Mouse (Mus musculus): ENCODE data around the gene Ier2. TPM values are rescaled to one million over a fixed set of nuclear protein-coding genes. Genes with fewer than 3 reads are reported as not detected.
"Not testable (repeated sequence)": the region's sequence is repeated elsewhere in the genome, so short reads cannot be mapped to it uniquely, and the experiment has no call there.

Ier2 gene
- total RNA-seq, 2 experiments from 2014 or later = 10.5 to 18.3 TPM

GRCm38 (mm10) chr8:84699861-84700322, 37.2 kb upstream of the Ier2 start:
- peak; percentile 61 to 79 for DNase-seq (ENCODE audit: low spot score in 2 of 2)
- intact Hi-C loops (cut with DNase I) = loop anchor here (2.0 kb wide), 1 partner anchor 113 kb away; no protein-coding TSS in a partner anchor

- intact Hi-C loops (cut with DNase I) = loop anchor here (2.0 kb wide), 1 partner anchor 114 kb away; no protein-coding TSS in a partner anchor
- DNase-seq (ENCODE audit: low spot score in 2 of 2) = no peak
Observed at GRCm38 (mm10) chr8:84698929-84699401, 36.3 kb upstream of the Ier2 start.

GRCm38 (mm10) chr8:84698288-84698687, 35.6 kb upstream of the Ier2 start:
- intact Hi-C loops (cut with DNase I) = loop anchor here (2.0 kb wide), 1 partner anchor 115 kb away; no protein-coding TSS in a partner anchor

GRCm38 (mm10) chr8:84697166-84698130, 34.8 kb upstream of the Ier2 start:
- intact Hi-C loops (cut with DNase I) = loop anchor here (2.0 kb wide), 1 partner anchor 115 kb away; no protein-coding TSS in a partner anchor
- DNase-seq (ENCODE audit: low spot score in 2 of 2) = no peak

More at GRCm38 (mm10) chr8:84698288-84698687, 35.6 kb upstream of the Ier2 start:
- no peak for DNase-seq (ENCODE audit: low spot score in 2 of 2)

- intact Hi-C loops (cut with DNase I) = no loop called here
Observed at GRCm38 (mm10) chr8:84695140-84695539, 32.5 kb upstream of the Ier2 start.

GRCm38 (mm10) chr8:84693332-84693731, 30.7 kb upstream of the Ier2 start:
- intact Hi-C loops (cut with DNase I) = no loop called here
- DNase-seq (ENCODE audit: low spot score in 2 of 2) = no peak

More at GRCm38 (mm10) chr8:84695140-84695539, 32.5 kb upstream of the Ier2 start:
- no peak for DNase-seq (ENCODE audit: low spot score in 2 of 2)

- peak; percentile 95 to 96 for DNase-seq (ENCODE audit: low spot score in 2 of 2)
- intact Hi-C loops (cut with DNase I) = no loop called here
Observed at GRCm38 (mm10) chr8:84689091-84689915, 26.7 kb upstream of the Ier2 start.

- DNase-seq (ENCODE audit: low spot score in 2 of 2) = peak; percentile 89 to 91
- intact Hi-C loops (cut with DNase I) = loop anchor here (2.0 kb wide), 1 partner anchor 23 kb away; no protein-coding TSS in a partner anchor
Observed at GRCm38 (mm10) chr8:84687705-84688100, 25.1 kb upstream of the Ier2 start, which contains the start of gene Nacc1. Nacc1 (minus strand) TSS chr8:84687862.

- intact Hi-C loops (cut with DNase I) = loop anchor here (2.0 kb wide), 1 partner anchor 22 kb away; no protein-coding TSS in a partner anchor
- DNase-seq (ENCODE audit: low spot score in 2 of 2) = no peak
Observed at GRCm38 (mm10) chr8:84687003-84687704, 24.5 kb upstream of the Ier2 start.

- peak in 1 of 2 experiments; percentile 54 for DNase-seq (ENCODE audit: low spot score in 2 of 2)
- intact Hi-C loops (cut with DNase I) = loop anchor here (2.0 kb wide), 1 partner anchor 22 kb away; no protein-coding TSS in a partner anchor
Observed at GRCm38 (mm10) chr8:84686191-84687002, 23.7 kb upstream of the Ier2 start, which contains the start of gene Trmt1. Trmt1 (plus strand) TSS chr8:84686307.

- intact Hi-C loops (cut with DNase I) = no loop called here
- DNase-seq (ENCODE audit: low spot score in 2 of 2) = no peak
Observed at GRCm38 (mm10) chr8:84684537-84684936, 21.9 kb upstream of the Ier2 start.

GRCm38 (mm10) chr8:84682257-84682656, 19.6 kb upstream of the Ier2 start:
- DNase-seq (ENCODE audit: low spot score in 2 of 2) = no peak
- intact Hi-C loops (cut with DNase I) = no loop called here

- no peak for DNase-seq (ENCODE audit: low spot score in 2 of 2)
- intact Hi-C loops (cut with DNase I) = no loop called here
Observed at GRCm38 (mm10) chr8:84681476-84681875, 18.8 kb upstream of the Ier2 start.

- intact Hi-C loops (cut with DNase I) = no loop called here
- DNase-seq (ENCODE audit: low spot score in 2 of 2) = no peak
Observed at GRCm38 (mm10) chr8:84677305-84677704, 14.7 kb upstream of the Ier2 start.

- DNase-seq (ENCODE audit: low spot score in 2 of 2); intact Hi-C loops (cut with DNase I): not testable (repeated sequence)
Observed at GRCm38 (mm10) chr8:84670295-84671006, 7.8 kb upstream of the Ier2 start.

GRCm38 (mm10) chr8:84668731-84669485, 6.3 kb upstream of the Ier2 start:
- DNase-seq (ENCODE audit: low spot score in 2 of 2) = no peak
- intact Hi-C loops (cut with DNase I) = no loop called here

- intact Hi-C loops (cut with DNase I) = no loop called here
- DNase-seq (ENCODE audit: low spot score in 2 of 2) = no peak
Observed at GRCm38 (mm10) chr8:84668081-84668480, 5.4 kb upstream of the Ier2 start.

Data from left cerebral cortex, postnatal 25 days (tissue).